Mouse (Mus musculus): ENCODE measurements at regions not wholly inside any gene's neighbourhood (a gene's known extent, or its start where the extent isn't known, plus 50 kb on each side); places are given as distances from the start of the nearest gene placed in this dataset.

DNA sequence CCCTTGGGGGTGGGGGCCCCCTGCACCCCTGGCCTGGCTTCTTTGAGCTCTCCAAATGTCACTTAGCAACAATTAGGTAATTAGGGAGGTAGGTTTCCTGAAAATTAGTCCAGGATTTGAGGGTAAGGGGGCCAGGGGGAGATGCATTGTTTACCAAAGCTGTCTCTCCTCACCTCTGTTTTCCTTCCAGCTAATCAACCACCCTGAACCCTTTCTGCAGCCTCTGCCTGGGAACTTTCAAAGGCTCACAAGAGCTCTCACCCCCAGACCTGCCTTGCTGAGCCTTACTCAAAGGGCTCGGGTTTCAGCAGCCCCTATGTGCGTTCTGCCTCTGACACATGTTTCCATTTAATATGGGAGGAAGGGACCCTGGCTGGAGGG, 98.4 kb downstream of the Edn3 start:
- TF ChIP-seq CTCF (IDR thresholded peaks at IDR 0.05; ENCODE audit: low read depth, low read length) = no peak
- TF ChIP-seq TAL1 (conservative IDR thresholded peaks at IDR 0.05; ENCODE audit: low read depth, low read length) = no peak
- TF ChIP-seq GATA2 (IDR thresholded peaks at IDR 0.05; ENCODE audit: borderline replicate concordance, low read depth, low read length) = no peak
- TF ChIP-seq GATA1 (IDR thresholded peaks at IDR 0.05; ENCODE audit: borderline replicate concordance, low read length) = no peak
- no peak for TF ChIP-seq POLR2AphosphoS5 (IDR thresholded peaks at IDR 0.05; ENCODE audit: insufficient replicate concordance, low read depth, low read length)

All from G1E (cell line).